Mouse (Mus musculus) cerebellum, adult 2 months (tissue): ENCODE results near the gene Alpk3.

ENCODE experiments used
- CTCF ChIP-seq: fragments of 200-500 bp; IDR thresholded peaks from 2 replicates; pipeline ENCODE4 v1.5.1; 2011; ENCODE audit warnings: low read depth, mild to moderate bottlenecking, control low read depth, low read length, moderate library complexity, borderline replicate concordance; ENCODE audit not compliant: insufficient read depth
- POLR2A ChIP-seq: fragments of 200-500 bp; IDR thresholded peaks from 2 replicates; pipeline ENCODE4 v1.6.1; 2011; ENCODE audit warnings: low read length, control low read depth, borderline replicate concordance; ENCODE audit not compliant: insufficient read depth

- no peak for TF ChIP-seq CTCF
- no peak for TF ChIP-seq POLR2A
Measured at GRCm38 (mm10) chr7:81137292-81137691, 79.9 kb downstream of the Alpk3 start.
